Mouse (Mus musculus): Measurements from ENCODE around the gene Smoc1. TPM values are rescaled to one million over a fixed set of nuclear protein-coding genes. Genes with fewer than 3 reads are reported as not detected.

Gene Smoc1
- not detected for polyA plus RNA-seq (2017; shearing (Covaris generic))

GRCm38 (mm10) chr12:81026277-81026994 lies at the start of gene Smoc1:
Smoc1 (plus strand) TSS chr12:81026808.

Other genes with a start within 250 kb of the Smoc1 start
- gene Susd6, start 236.3 kb upstream of the Smoc1 start, polyA plus RNA-seq (2017; shearing (Covaris generic)): 26.5 TPM
- gene Srsf5, start 81.3 kb upstream of the Smoc1 start, polyA plus RNA-seq (2017; shearing (Covaris generic)): 763 TPM
- 0.42 TPM for gene Slc10a1, start 58.1 kb upstream of the Smoc1 start, polyA plus RNA-seq (2017; shearing (Covaris generic))

All from activated CD4-positive, CD25-positive, alpha-beta regulatory T cell, adult 9 weeks (primary cell).